Mouse (Mus musculus) erythroblast, embryonic 14.5 days (primary cell): Measurements from ENCODE around the gene Abcf2. TPM values are rescaled to one million over a fixed set of nuclear protein-coding genes. Genes with fewer than 3 reads are reported as not detected.

ENCODE experiments used
- H3K27me3 ChIP-seq: 2 replicates; pipeline ENCODE4 v1.6.1; 2012; ENCODE audit warnings: inconsistent platforms; ENCODE audit not compliant: control insufficient read depth
- H3K36me3 ChIP-seq: 2 replicates; pipeline ENCODE4 v1.6.1; 2012; ENCODE audit warnings: mild to moderate bottlenecking, inconsistent platforms; ENCODE audit not compliant: control insufficient read depth
- H3K4me1 ChIP-seq: 2 replicates; pipeline ENCODE4 v1.6.1; 2012; ENCODE audit warnings: inconsistent platforms; ENCODE audit not compliant: control insufficient read depth
- H3K4me3 ChIP-seq: replicated peaks from 2 replicates; pipeline ENCODE3; 2012; ENCODE audit warnings: moderate library complexity, mild to moderate bottlenecking, inconsistent platforms
- H3K9me3 ChIP-seq: 2 replicates; pipeline ENCODE4 v1.6.1; 2012; ENCODE audit warnings: low read length, inconsistent platforms, mixed read lengths; ENCODE audit not compliant: control insufficient read depth
- GATA1 ChIP-seq: IDR thresholded peaks from 2 replicates; pipeline ENCODE4 v1.6.1; 2012; ENCODE audit warnings: low read length, inconsistent platforms, mixed read lengths
- TAL1 ChIP-seq: IDR thresholded peaks from 3 replicates; pipeline ENCODE4 v1.6.1; 2012; ENCODE audit warnings: low read length, inconsistent platforms, mixed read lengths
- polyA plus RNA-seq: library from polyadenylated mRNA; stranded (reverse); fragments of >175 nt; gene quantifications from 2 replicates; pipeline ENCODE4 v1.2.3, GENCODE M21; 2012

The Abcf2 gene
- polyA plus RNA-seq, 1 experiment, result 5.3 TPM

DNA sequence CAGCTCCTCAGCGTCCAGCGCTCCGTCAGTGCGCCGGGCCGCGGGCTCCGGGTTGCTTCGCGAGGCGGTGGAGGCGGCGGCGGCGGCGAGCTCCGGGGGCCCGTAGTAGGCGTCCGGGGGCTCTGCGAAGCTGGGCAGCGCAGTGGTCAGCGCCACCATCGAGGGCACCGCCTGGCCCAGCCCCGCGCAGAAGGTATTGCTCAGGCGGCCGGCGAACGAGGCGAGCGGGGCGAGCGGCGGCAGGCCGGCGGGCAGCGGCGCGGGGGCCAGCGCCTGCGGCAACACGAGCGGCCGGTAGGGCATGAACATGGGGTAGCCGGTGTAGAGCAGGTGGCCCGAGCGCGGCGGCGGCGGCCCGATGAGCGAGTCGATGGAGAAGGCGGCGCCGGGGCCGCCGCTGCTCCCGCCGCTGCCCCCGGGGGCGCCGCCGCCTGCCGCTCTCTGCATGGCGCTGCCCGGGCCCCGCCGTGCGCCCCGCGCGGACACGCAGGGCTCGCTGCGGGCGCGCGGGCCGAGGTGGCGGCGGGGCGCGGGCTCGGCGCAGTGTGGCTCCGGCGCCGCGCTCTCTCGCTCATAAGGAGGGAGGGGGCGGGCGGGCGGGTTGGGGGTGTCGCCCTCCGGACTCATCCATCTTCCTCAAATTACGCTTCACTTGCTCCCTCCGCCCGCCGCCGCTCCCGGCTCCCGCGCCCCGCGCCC is 50.9 kb downstream of the Abcf2 start:
- peaks cover 2% of the 10 kb centered on the region; the same call in 1 of the 2 replicates for H3K4me1 ChIP-seq
- TF ChIP-seq GATA1 (no peak), TAL1 (no peak)
- H3K36me3 ChIP-seq, result no peaks in the 10 kb centered on the region
- H3K4me3 ChIP-seq, result no peak overlapping the region
- H3K9me3 ChIP-seq, result no peaks in the 10 kb centered on the region; the same call in 1 of the 2 replicates
- H3K27me3 ChIP-seq, result peaks cover 90% of the 10 kb centered on the region

- no peak for TF ChIP-seq GATA1
- TF ChIP-seq TAL1, result no peak
- Histone ChIP-seq H3K4me1 (peaks cover 2% of the 10 kb centered on the region; the same call in 1 of the 2 replicates), H3K27me3 (peaks cover 89% of the 10 kb centered on the region), H3K4me3 (no peak overlapping the region), H3K36me3 (no peaks in the 10 kb centered on the region), H3K9me3 (no peaks in the 10 kb centered on the region; the same call in 1 of the 2 replicates)
Observed at GRCm38 (mm10) chr5:24525360-24526189, 51.7 kb downstream of the Abcf2 start.

GRCm38 (mm10) chr5:24524522-24524921 is 52.7 kb downstream of the Abcf2 start:
- H3K9me3 ChIP-seq, result no peaks in the 10 kb centered on the region; the same call in 1 of the 2 replicates
- no peak for TF ChIP-seq TAL1
- TF ChIP-seq GATA1, result no peak
- peaks cover 92% of the 10 kb centered on the region for H3K27me3 ChIP-seq
- H3K36me3 ChIP-seq, result no peaks in the 10 kb centered on the region
- no peak overlapping the region for H3K4me3 ChIP-seq
- peaks cover 2% of the 10 kb centered on the region; the same call in 1 of the 2 replicates for H3K4me1 ChIP-seq

DNA sequence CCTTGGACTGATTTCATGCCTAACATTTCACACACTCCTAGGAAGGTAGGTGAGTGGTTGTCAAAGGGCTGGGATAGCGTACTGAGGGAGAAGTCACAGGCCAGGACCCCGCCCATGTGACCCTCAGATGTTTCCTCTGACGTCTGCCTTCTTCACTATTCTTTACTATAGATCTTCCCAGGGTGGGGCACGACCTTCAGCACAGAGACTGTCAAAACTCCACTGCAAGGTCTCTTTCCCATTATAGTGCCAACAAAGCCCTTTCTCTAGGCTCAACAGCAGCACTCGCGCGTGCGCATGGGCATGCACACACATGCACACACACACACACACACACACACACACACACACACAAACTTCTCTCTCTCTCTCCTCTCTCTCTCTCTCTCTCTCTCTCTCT is 53.5 kb downstream of the Abcf2 start:
- TF ChIP-seq GATA1, result no peak
- TF ChIP-seq TAL1, result no peak
- no peaks in the 10 kb centered on the region for H3K36me3 ChIP-seq
- no peak overlapping the region for H3K4me3 ChIP-seq
- peaks cover 85% of the 10 kb centered on the region for H3K27me3 ChIP-seq
- no peaks in the 10 kb centered on the region; the same call in 1 of the 2 replicates for H3K9me3 ChIP-seq
- H3K4me1 ChIP-seq, result peaks cover 2% of the 10 kb centered on the region; the same call in 1 of the 2 replicates

DNA sequence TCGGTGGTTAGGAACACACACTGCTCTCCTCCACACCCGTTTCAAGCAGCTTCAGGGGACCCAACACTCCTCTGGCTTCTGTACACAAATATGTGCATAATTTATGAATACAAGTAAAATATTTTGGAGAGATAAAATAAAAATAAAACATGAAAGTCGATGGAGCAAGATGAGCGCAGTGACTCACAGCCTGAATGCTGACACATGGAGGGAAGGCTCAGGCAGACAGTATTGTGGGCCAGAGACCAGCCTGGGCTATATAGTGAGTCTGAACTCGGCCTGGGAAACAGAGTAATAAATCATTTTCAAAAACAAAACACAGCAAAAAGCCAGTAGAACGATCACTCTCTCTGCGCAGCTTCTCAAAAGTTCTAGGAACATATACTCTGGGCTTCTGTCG is 55.9 kb downstream of the Abcf2 start:
- H3K4me3 ChIP-seq, result no peak overlapping the region
- peaks cover 69% of the 10 kb centered on the region for H3K27me3 ChIP-seq

More for the DNA sequence above, 55.9 kb downstream of the Abcf2 start:
- Histone ChIP-seq H3K36me3 (no peaks in the 10 kb centered on the region), H3K4me1 (peaks cover 2% of the 10 kb centered on the region; the same call in 1 of the 2 replicates), H3K9me3 (no peaks in the 10 kb centered on the region; the same call in 1 of the 2 replicates)
- TF ChIP-seq TAL1, result no peak
- TF ChIP-seq GATA1, result no peak

Other genes starting within 250 kb of the Abcf2 start
- 0.08 TPM in 1 of 2 replicates, not detected in the other for gene Kcnh2, start 225.9 kb downstream of the Abcf2 start, polyA plus RNA-seq
- gene Nos3, start 212.7 kb downstream of the Abcf2 start, polyA plus RNA-seq, result 0.02 and 0.03 TPM in 2 replicates
- 0.02 and 0.05 TPM in 2 replicates for gene Atg9b, start 185.3 kb downstream of the Abcf2 start, polyA plus RNA-seq
- gene Abcb8, start 183.8 kb downstream of the Abcf2 start, polyA plus RNA-seq, result 1.7 and 2.2 TPM in 2 replicates
- gene Asic3, start 164.1 kb downstream of the Abcf2 start, polyA plus RNA-seq, result not detected in 2 replicates
- gene Cdk5, start 153.9 kb downstream of the Abcf2 start, polyA plus RNA-seq, result 0.40 and 0.67 TPM in 2 replicates
- 1.1 and 2.5 TPM in 2 replicates for gene Slc4a2, start 153.6 kb downstream of the Abcf2 start, polyA plus RNA-seq
- gene Fastk, start 132.2 kb downstream of the Abcf2 start, polyA plus RNA-seq, result 33.0 and 33.8 TPM in 2 replicates
- gene Tmub1, start 129.6 kb downstream of the Abcf2 start, polyA plus RNA-seq, result 2.3 and 2.8 TPM in 2 replicates
- gene Agap3, start 125.3 kb downstream of the Abcf2 start, polyA plus RNA-seq, result 17.2 and 18.9 TPM in 2 replicates
- not detected in 2 replicates for gene Gbx1, start 50.3 kb downstream of the Abcf2 start, polyA plus RNA-seq
- gene Asb10, start 36.5 kb downstream of the Abcf2 start, polyA plus RNA-seq, result not detected in 2 replicates
- not detected in 2 replicates for gene 4931409K22Rik, start 20.7 kb downstream of the Abcf2 start, polyA plus RNA-seq
- 0.75 and 0.89 TPM in 2 replicates for gene Chpf2, start 9.3 kb upstream of the Abcf2 start, polyA plus RNA-seq
- gene Smarcd3, start 46.9 kb upstream of the Abcf2 start, polyA plus RNA-seq, result not detected in 2 replicates
- 1.1 and 2.2 TPM in 2 replicates for gene Nub1, start 108.1 kb upstream of the Abcf2 start, polyA plus RNA-seq
- gene Wdr86, start 153.3 kb upstream of the Abcf2 start, polyA plus RNA-seq, result not detected in 2 replicates
- not detected in 2 replicates for gene Crygn, start 180.5 kb upstream of the Abcf2 start, polyA plus RNA-seq